Mouse (Mus musculus) heart, adult 8-10 months (tissue): ENCODE data around the gene Emc1. TPM values are rescaled to one million over a fixed set of nuclear protein-coding genes. Genes with fewer than 3 reads are reported as not detected.

ENCODE experiments used
- microRNA-seq: library from miRNA; unstranded; fragments of <30 nt; microRNA quantifications from one replicate; pipeline ENCODE4 v1.2.0, GENCODE M21; 2022
- total RNA-seq, 4 experiments: library from RNA; stranded (reverse); gene quantifications; 2 replicates each; pipeline ENCODE4 v1.2.4; 2022

Gene Emc1
- total RNA-seq, 4 experiments from 2014 or later, result 44.8 to 58.9 (median 48.6) TPM

Small RNAs within 50 kb of the gene (microRNA-seq; reads per million reads assigned to microRNA genes)
- gene Gm24245 (not detected), gene Gm25732 (0.84 reads per million)

Other genes starting within 250 kb of the Emc1 start
- 100 to 1,000 TPM; 570 to 700 (median 625) TPM for gene Minos1, start 221.5 kb upstream of the Emc1 start, total RNA-seq
- 100 to 1,000 TPM; 354 to 406 (median 379) TPM for gene Capzb, start 159.7 kb upstream of the Emc1 start, total RNA-seq
- gene Pqlc2, start 41.9 kb upstream of the Emc1 start, total RNA-seq, result 1 to 10 TPM; 5.1 to 6.9 (median 5.5) TPM
- 10 to 100 TPM; 51.6 to 59.7 (median 56.5) TPM for gene Akr7a5, start 41.8 kb upstream of the Emc1 start, total RNA-seq
- gene Mrto4, start within 50 bp of the Emc1 start, total RNA-seq, result 10 to 100 TPM; 24.7 to 32.0 (median 29.1) TPM
- gene Ubr4, start within 50 bp of the Emc1 start, total RNA-seq, result 100 to 1,000 TPM; 103 to 136 (median 112) TPM
- gene Iffo2, start 178.0 kb downstream of the Emc1 start, total RNA-seq, result 1 to 10 TPM; 3.5 to 4.4 (median 4.2) TPM